Mouse (Mus musculus) kidney, postnatal 14 days (tissue): ENCODE results near the gene Fancc.

Experiments
- DNase-seq: peaks from one replicate; pipeline ENCODE4 v3.0.0; 2022; ENCODE audit warnings: mixed read lengths

Fancc gene

GRCm38 (mm10) chr13:63241665-63242064 lies 255.4 kb downstream of the Fancc start:
- DNase-seq, result no peak

DNA sequence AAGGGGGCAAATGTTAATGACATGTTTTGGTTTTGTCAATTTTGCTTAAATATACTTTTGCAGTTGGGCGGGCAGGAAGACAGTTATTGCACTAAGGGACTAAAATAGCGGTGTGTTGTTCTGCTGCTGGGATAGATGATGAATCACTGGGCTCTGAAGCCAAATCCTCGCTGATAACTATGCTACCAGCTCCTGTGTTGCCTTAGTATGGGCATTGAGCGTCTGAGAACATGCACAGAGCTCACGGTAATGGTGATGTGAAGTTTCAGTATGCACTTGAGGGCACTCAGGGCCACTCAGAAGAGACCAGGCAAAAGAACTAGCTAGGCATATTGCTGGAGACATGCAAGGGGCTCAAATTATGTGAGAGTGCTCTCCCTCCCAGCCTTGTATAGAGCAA lies 256.2 kb downstream of the Fancc start:
- no peak for DNase-seq

- peak; percentile 93 for DNase-seq
Measured at GRCm38 (mm10) chr13:63239877-63240671, 257.0 kb downstream of the Fancc start.

DNA sequence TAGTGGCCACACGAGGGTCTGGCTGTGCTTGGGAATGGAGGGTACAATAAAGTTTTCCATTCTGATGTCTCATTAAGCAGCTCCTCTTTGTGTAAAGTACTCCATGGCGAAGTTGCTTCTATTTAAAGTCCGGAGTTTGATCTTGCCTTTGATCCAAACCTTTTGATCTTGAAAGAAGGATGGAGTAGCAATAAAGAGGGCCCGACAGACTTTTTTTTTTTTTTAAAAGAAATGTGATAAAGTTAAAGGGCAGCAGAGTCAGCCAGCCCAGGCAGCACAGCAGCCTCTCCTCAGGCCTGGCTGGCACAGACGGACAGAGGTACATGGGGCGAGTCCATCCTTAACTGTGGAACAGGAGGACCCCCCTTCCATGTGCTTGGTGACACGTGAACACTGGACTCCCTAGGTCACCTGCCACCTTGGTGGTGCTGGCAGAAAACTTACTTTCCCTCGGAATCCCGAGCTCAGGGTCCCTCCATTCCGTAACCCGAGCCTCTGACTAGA lies 257.7 kb downstream of the Fancc start:
- DNase-seq, result no peak

- DNase-seq, result no peak
Measured at GRCm38 (mm10) chr13:63238045-63238444, 259.0 kb downstream of the Fancc start.

DNA sequence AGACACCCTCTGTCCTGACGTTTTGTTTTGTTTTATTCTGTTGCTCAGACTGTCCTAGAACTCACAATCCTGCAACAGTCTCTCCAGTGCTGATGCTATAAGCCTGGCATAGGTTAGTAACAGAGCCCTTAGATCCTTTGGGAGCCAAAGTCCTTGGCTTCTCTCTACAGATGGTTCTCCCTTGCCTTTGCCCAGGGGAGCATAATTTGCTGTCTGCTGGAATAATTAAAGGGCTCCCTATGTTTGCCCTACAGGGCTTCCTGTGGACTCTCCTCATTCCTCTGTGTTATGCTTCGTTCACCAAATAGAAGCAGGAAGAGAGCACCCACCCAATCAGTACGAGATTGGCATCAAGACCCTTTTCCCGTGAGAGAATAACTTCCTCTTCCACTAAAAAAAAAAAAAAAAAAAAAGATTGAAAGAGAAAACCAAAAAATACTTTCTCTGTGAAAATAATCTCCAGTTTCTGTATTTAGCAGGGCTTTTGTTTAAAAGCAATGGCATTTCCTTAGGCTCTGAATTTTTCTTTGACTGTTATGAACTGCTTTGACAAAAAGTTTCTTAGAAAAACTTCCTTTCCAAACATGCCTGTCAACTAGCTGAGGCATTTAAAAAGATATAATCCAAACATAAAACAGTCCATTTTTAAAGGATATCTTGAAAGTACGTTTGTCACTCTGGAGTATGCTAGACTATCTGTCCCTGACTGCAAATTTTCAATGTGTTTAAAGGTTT lies 260.8 kb downstream of the Fancc start:
- peak; percentile 27 for DNase-seq

GRCm38 (mm10) chr13:63235551-63235950 lies 261.5 kb downstream of the Fancc start:
- peak; percentile 84 for DNase-seq
